Mouse (Mus musculus): ENCODE data around the gene Tas1r1. TPM values are rescaled to one million over a fixed set of nuclear protein-coding genes. Genes with fewer than 3 reads are reported as not detected.
A peak's percentile ranks its signal among the peaks of the same experiment; 100 is the strongest.

Tas1r1 gene
- polyA plus RNA-seq (2015; fragmentation: Nextera tagmentation; extraction: Ambion mirVana) = 1.6 and 1.8 TPM in 2 replicates

- Histone ChIP-seq H3K9ac (peak within 1 kb of the TSS; percentile 82), H3K4me3 (peak within 1 kb of the TSS; percentile 96), H3K9me3 (no peaks in the 10 kb centered on the region), H3K4me1 (replicated peaks) (peaks cover 14% of the 10 kb centered on the region), H3K27ac (replicated peaks) (peak within 1 kb of the TSS; percentile 72), H3K36me3 (peaks cover 20% of the 10 kb centered on the region), H3K27me3 (no peaks in the 10 kb centered on the region), H3K4me2 (peak within 1 kb of the TSS; percentile 84)
- ATAC-seq (ENCODE audit: low FRiP score, low read depth) = peak; percentile 23; the same call in 1 of the 2 replicates
- 49% methylated on average over 10 of the region's 10 CpGs for WGBS
Measured at GRCm38 (mm10) chr4:152038225-152038984, at the start of gene Tas1r1. TSS of gene Tas1r1 (minus strand) at chr4:152038568.

- WGBS = 27% methylated on average over 4 of the region's 4 CpGs
- ATAC-seq (ENCODE audit: low FRiP score, low read depth) = no peak
- Histone ChIP-seq H3K27me3 (no peaks in the 10 kb centered on the region), H3K4me2 (peak overlapping the region; percentile 92), H3K9me3 (no peaks in the 10 kb centered on the region), H3K4me1 (replicated peaks) (peaks cover 27% of the 10 kb centered on the region), H3K36me3 (no peaks in the 10 kb centered on the region), H3K27ac (replicated peaks) (no peak overlapping the region), H3K4me3 (no peak overlapping the region), H3K9ac (no peak overlapping the region)
Measured at GRCm38 (mm10) chr4:152088133-152088532, 49.8 kb upstream of the Tas1r1 start.

GRCm38 (mm10) chr4:152087211-152088081, 49.1 kb upstream of the Tas1r1 start:
- peak overlapping the region; percentile 75 for H3K9ac ChIP-seq
- peak overlapping the region; percentile 50 for H3K27ac ChIP-seq (replicated peaks)
- no peaks in the 10 kb centered on the region for H3K27me3 ChIP-seq
- WGBS = 5% methylated on average over 12 of the region's 12 CpGs
- H3K4me1 ChIP-seq (replicated peaks) = peaks cover 27% of the 10 kb centered on the region
- H3K36me3 ChIP-seq = no peaks in the 10 kb centered on the region
- ATAC-seq (ENCODE audit: low FRiP score, low read depth) = peak; percentile 6; the same call in 1 of the 2 replicates
- H3K9me3 ChIP-seq = no peaks in the 10 kb centered on the region
- peak overlapping the region; percentile 92 for H3K4me2 ChIP-seq
- peak overlapping the region; percentile 71 for H3K4me3 ChIP-seq

- ATAC-seq (ENCODE audit: low FRiP score, low read depth) = peak; percentile 76
- Histone ChIP-seq H3K4me2 (peak overlapping the region; percentile 92), H3K4me1 (replicated peaks) (peaks cover 27% of the 10 kb centered on the region), H3K9me3 (no peaks in the 10 kb centered on the region), H3K9ac (peak overlapping the region; percentile 75), H3K27ac (replicated peaks) (peak overlapping the region; percentile 50), H3K4me3 (peak overlapping the region; percentile 71), H3K36me3 (no peaks in the 10 kb centered on the region), H3K27me3 (no peaks in the 10 kb centered on the region)
- whole genome bisulfite sequencing = 0% methylated on average over 47 of the region's 92 CpGs
Measured at GRCm38 (mm10) chr4:152086505-152087210, 48.3 kb upstream of the Tas1r1 start.

DNA sequence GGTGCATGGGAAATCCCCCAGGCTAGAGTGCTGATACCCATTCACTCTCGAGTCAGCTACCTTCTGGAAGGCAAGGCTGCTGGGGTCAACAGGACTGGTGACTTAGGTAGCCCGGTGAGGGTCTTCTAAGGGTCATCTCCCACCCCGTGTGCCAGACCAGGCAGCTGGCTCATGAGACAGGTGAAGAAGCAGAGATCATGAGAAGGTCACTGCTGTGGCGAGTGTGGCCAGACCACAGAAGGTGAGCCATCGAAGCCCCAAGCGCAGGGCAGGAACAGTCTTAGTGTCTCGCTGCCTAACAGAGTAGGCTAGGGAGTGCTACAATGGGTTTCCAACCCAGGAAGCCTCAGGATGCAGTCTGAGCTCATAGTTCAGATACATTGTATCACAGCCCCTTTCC, 46.2 kb upstream of the Tas1r1 start:
- no peak for ATAC-seq (ENCODE audit: low FRiP score, low read depth)
- Histone ChIP-seq H3K36me3 (no peaks in the 10 kb centered on the region), H3K9me3 (no peaks in the 10 kb centered on the region), H3K4me2 (no peak overlapping the region), H3K4me3 (no peak overlapping the region), H3K27me3 (no peaks in the 10 kb centered on the region), H3K27ac (replicated peaks) (no peak overlapping the region), H3K4me1 (replicated peaks) (peaks cover 27% of the 10 kb centered on the region), H3K9ac (no peak overlapping the region)
- 90% methylated on average over 7 of the region's 7 CpGs for WGBS

DNA sequence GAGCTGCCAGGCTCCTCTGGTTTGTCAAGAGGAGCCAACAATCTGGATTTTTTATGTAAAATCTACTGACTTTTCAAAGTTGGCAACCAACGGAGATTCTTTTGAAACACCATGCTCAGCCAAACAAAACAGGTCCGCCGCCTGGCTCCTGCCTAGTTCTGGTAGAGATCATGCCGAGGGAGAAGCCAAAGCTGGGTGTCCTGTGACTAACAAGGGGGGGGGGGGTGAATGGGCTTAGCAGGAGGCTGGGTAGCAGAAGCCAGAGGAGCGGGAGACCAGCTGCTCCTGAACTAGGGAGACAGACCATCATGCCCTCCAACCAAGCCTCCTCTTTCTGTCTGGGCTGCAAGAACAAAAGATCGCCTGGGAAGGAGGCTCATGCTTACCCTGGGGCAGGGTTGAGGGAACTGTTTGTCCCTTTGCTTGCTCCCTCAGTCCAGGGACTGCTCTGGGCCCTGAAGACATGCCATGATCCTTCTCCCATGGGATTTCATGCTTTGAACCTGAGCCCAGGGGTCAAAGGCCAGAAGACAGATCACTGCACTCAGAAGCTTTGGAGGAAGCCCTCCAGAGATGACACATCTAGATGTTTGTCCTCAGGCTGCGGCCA, 45.3 kb upstream of the Tas1r1 start:
- H3K36me3 ChIP-seq = no peaks in the 10 kb centered on the region
- H3K27me3 ChIP-seq = no peaks in the 10 kb centered on the region
- no peak overlapping the region for H3K9ac ChIP-seq
- peaks cover 25% of the 10 kb centered on the region for H3K4me1 ChIP-seq (replicated peaks)
- no peak for ATAC-seq (ENCODE audit: low FRiP score, low read depth)
- no peaks in the 10 kb centered on the region for H3K9me3 ChIP-seq
- H3K4me2 ChIP-seq = no peak overlapping the region
- WGBS = 50% methylated on average over 7 of the region's 7 CpGs
- no peak overlapping the region for H3K4me3 ChIP-seq
- H3K27ac ChIP-seq (replicated peaks) = no peak overlapping the region

DNA sequence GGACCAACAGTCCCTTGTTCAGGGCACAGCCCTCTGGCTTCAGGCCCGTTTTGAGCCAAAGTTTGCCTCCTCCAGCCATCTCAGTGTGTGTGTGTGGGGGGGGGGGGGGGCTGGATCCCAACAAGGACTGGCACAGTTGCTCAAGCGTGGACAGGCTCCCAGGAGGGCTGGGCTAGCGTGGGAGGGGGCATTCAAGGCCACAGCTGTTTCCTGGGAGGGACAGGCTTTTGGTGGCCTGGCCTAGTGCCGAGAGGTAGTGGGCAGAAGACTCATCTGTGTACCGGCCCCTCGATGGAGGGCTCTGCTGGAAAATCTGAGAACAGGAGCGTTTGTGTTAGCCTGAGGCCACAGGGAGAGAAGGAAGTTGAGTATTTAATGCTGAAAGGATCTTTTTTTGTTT, 41.6 kb upstream of the Tas1r1 start:
- Histone ChIP-seq H3K9ac (no peak overlapping the region), H3K27me3 (no peaks in the 10 kb centered on the region), H3K4me1 (replicated peaks) (no peaks in the 10 kb centered on the region), H3K4me3 (no peak overlapping the region), H3K4me2 (no peak overlapping the region), H3K9me3 (no peaks in the 10 kb centered on the region), H3K36me3 (no peaks in the 10 kb centered on the region), H3K27ac (replicated peaks) (no peak overlapping the region)
- no peak for ATAC-seq (ENCODE audit: low FRiP score, low read depth)
- 54% methylated on average over 7 of the region's 7 CpGs for WGBS

GRCm38 (mm10) chr4:152079261-152079660, 40.9 kb upstream of the Tas1r1 start:
- H3K4me1 ChIP-seq (replicated peaks) = no peaks in the 10 kb centered on the region
- no peak overlapping the region for H3K4me2 ChIP-seq
- H3K36me3 ChIP-seq = no peaks in the 10 kb centered on the region
- H3K27ac ChIP-seq (replicated peaks) = no peak overlapping the region
- no peaks in the 10 kb centered on the region for H3K9me3 ChIP-seq
- H3K9ac ChIP-seq = no peak overlapping the region
- H3K4me3 ChIP-seq = no peak overlapping the region
- 85% methylated on average over 3 of the region's 3 CpGs for WGBS
- no peak for ATAC-seq (ENCODE audit: low FRiP score, low read depth)
- H3K27me3 ChIP-seq = no peaks in the 10 kb centered on the region

- Histone ChIP-seq H3K4me1 (replicated peaks) (no peaks in the 10 kb centered on the region), H3K27ac (replicated peaks) (no peak overlapping the region), H3K27me3 (no peaks in the 10 kb centered on the region), H3K9me3 (no peaks in the 10 kb centered on the region), H3K9ac (no peak overlapping the region), H3K4me2 (no peak overlapping the region), H3K4me3 (no peak overlapping the region), H3K36me3 (no peaks in the 10 kb centered on the region)
- no peak for ATAC-seq (ENCODE audit: low FRiP score, low read depth)
- 95% methylated on average over 10 of the region's 10 CpGs for WGBS
Measured at GRCm38 (mm10) chr4:152078105-152078530, 39.8 kb upstream of the Tas1r1 start.

DNA sequence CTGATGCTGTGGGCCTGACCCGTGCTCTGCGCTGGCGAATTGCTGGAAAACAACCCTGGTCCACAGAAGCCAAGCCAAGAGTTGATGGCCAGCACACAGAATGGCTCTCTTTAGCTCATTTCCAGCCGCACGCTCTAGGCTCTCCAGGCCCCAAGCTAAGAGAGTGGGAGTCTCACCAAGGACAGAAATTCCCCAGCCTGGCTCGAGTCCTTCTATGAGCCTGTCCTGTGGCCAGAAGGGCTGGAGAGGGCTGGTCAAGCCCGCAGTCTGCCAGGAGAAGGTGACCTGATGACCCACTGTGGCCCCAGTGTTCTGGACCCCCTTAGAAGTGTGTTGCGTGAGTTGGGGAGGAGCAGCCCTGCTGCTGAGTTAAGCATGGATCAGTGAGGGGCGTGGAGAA, 38.8 kb upstream of the Tas1r1 start:
- ATAC-seq (ENCODE audit: low FRiP score, low read depth) = no peak

DNA sequence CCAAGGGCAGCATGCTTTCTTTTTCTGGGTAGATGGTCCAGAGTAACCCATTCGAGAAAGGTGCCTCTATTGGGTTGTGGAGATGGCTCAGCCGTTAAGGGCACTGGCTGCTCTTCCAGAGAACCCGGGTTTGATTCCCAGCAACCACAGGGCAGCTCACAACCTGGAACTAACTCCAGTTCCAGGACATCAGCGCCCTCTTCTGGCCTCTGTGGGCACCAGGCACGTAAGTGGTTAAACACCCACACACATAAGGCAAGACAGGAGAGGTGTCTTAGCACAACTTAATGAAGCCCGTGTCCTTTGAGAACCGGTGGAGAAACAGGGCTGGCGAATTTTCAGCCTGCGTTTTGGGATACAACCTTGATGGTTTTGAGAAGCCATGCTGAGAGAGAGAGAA, 36.2 kb upstream of the Tas1r1 start:
- no peak overlapping the region for H3K4me3 ChIP-seq
- H3K27ac ChIP-seq (replicated peaks) = no peak overlapping the region
- H3K4me1 ChIP-seq (replicated peaks) = peaks cover 11% of the 10 kb centered on the region
- no peak overlapping the region for H3K9ac ChIP-seq
- H3K36me3 ChIP-seq = no peaks in the 10 kb centered on the region
- H3K4me2 ChIP-seq = no peak overlapping the region
- ATAC-seq (ENCODE audit: low FRiP score, low read depth) = no peak
- H3K27me3 ChIP-seq = no peaks in the 10 kb centered on the region
- H3K9me3 ChIP-seq = no peaks in the 10 kb centered on the region
- WGBS = 87% methylated on average over 9 of the region's 9 CpGs

More for the DNA sequence above, 38.8 kb upstream of the Tas1r1 start:
- 88% methylated on average over 9 of the region's 9 CpGs for WGBS
- Histone ChIP-seq H3K4me2 (no peak overlapping the region), H3K27ac (replicated peaks) (no peak overlapping the region), H3K36me3 (no peaks in the 10 kb centered on the region), H3K4me3 (no peak overlapping the region), H3K9ac (no peak overlapping the region), H3K9me3 (no peaks in the 10 kb centered on the region), H3K4me1 (replicated peaks) (peaks cover 7% of the 10 kb centered on the region), H3K27me3 (no peaks in the 10 kb centered on the region)
